Mouse (Mus musculus): ENCODE data around the gene Pigg. TPM values are rescaled to one million over a fixed set of nuclear protein-coding genes. Genes with fewer than 3 reads are reported as not detected.
A peak's percentile ranks its signal among the peaks of the same experiment; 100 is the strongest.
"Not testable (repeated sequence)": the region's sequence is repeated elsewhere in the genome, so short reads cannot be mapped to it uniquely, and the experiment has no call there.

The Pigg gene
- polyA plus RNA-seq (2014; fragmentation: Nextera tagmentation; extraction: Ambion mirVana) = 2.7 and 3.2 TPM in 2 replicates

GRCm38 (mm10) chr5:108312224-108313064, at the start of gene Pigg:
TSS of gene Pigg (plus strand) at chr5:108312609.
- WGBS = under 1% methylated on average over 57 of the region's 57 CpGs
- H3K36me3 ChIP-seq (ENCODE audit: control insufficient read depth, insufficient read depth, low read length) = no peaks in the 10 kb centered on the region
- peak; percentile 93 for DNase-seq (ENCODE audit: low spot score)
- peak within 1 kb of the TSS; percentile 65 for H3K4me2 ChIP-seq (replicated peaks; ENCODE audit: low read depth, low read length)
- peak; percentile 99 for ATAC-seq (ENCODE audit: low FRiP score)
- no peaks in the 10 kb centered on the region for H3K9me3 ChIP-seq (ENCODE audit: control insufficient read depth, low read length)
- H3K9ac ChIP-seq (ENCODE audit: low read depth, low read length) = peak within 1 kb of the TSS; percentile 78
- H3K27ac ChIP-seq (ENCODE audit: low read depth, low read length) = peak within 1 kb of the TSS; percentile 55
- peak within 1 kb of the TSS; percentile 75 for H3K4me3 ChIP-seq (ENCODE audit: low read depth, low read length)
- H3K4me1 ChIP-seq (replicated peaks; ENCODE audit: control insufficient read depth, insufficient read depth, low read length) = peaks cover 3% of the 10 kb centered on the region
- H3K27me3 ChIP-seq (ENCODE audit: control insufficient read depth, insufficient read depth, low read length) = no peaks in the 10 kb centered on the region

GRCm38 (mm10) chr5:108262722-108263121, 49.7 kb upstream of the Pigg start:
- Histone ChIP-seq H3K9ac (ENCODE audit: low read depth, low read length) (no peak overlapping the region), H3K4me2 (replicated peaks; ENCODE audit: low read depth, low read length) (no peak overlapping the region), H3K4me1 (replicated peaks; ENCODE audit: control insufficient read depth, insufficient read depth, low read length) (no peaks in the 10 kb centered on the region), H3K36me3 (ENCODE audit: control insufficient read depth, insufficient read depth, low read length) (no peaks in the 10 kb centered on the region), H3K27ac (ENCODE audit: low read depth, low read length) (no peak overlapping the region), H3K9me3 (ENCODE audit: control insufficient read depth, low read length) (no peaks in the 10 kb centered on the region), H3K27me3 (ENCODE audit: control insufficient read depth, insufficient read depth, low read length) (no peaks in the 10 kb centered on the region), H3K4me3 (ENCODE audit: low read depth, low read length) (no peak overlapping the region)
- WGBS = 52% methylated on average over 4 of the region's 4 CpGs
- ATAC-seq (ENCODE audit: low FRiP score) = 0 out of 2 replicates have a peak, but pooled peaks have one; percentile 22
- DNase-seq (ENCODE audit: low spot score) = no peak

DNA sequence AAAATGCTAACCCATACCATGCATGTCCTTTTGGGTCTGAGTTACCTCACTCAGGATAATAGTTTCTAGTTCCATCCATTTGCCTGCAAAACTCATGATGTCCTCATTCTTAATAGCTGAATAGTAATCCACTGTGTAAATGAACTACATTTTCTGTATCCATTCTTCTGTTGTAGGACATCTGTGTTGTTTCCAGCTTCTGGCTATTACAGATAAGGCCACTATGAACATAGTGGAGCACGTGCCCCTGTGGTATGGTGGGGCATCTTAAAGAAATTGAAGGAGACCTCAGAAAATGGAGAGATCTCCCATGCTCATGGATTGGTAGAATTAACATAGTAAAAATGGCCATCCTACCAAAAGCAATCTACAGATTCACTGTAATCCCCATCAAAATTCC, 48.6 kb upstream of the Pigg start:
- H3K4me1 ChIP-seq (replicated peaks; ENCODE audit: control insufficient read depth, insufficient read depth, low read length); H3K4me3 ChIP-seq (ENCODE audit: low read depth, low read length); DNase-seq (ENCODE audit: low spot score); H3K36me3 ChIP-seq (ENCODE audit: control insufficient read depth, insufficient read depth, low read length); H3K9me3 ChIP-seq (ENCODE audit: control insufficient read depth, low read length); ATAC-seq (ENCODE audit: low FRiP score); H3K27me3 ChIP-seq (ENCODE audit: control insufficient read depth, insufficient read depth, low read length); H3K4me2 ChIP-seq (replicated peaks; ENCODE audit: low read depth, low read length); H3K27ac ChIP-seq (ENCODE audit: low read depth, low read length); H3K9ac ChIP-seq (ENCODE audit: low read depth, low read length): not testable (repeated sequence)
- WGBS = 86% methylated on average over 1 of the region's 1 CpGs

- H3K9me3 ChIP-seq (ENCODE audit: control insufficient read depth, low read length) = no peaks in the 10 kb centered on the region
- ATAC-seq (ENCODE audit: low FRiP score) (no peak), DNase-seq (ENCODE audit: low spot score) (no peak)
- no peaks in the 10 kb centered on the region for H3K27me3 ChIP-seq (ENCODE audit: control insufficient read depth, insufficient read depth, low read length)
- H3K36me3 ChIP-seq (ENCODE audit: control insufficient read depth, insufficient read depth, low read length) = no peaks in the 10 kb centered on the region
- H3K27ac ChIP-seq (ENCODE audit: low read depth, low read length) = no peak overlapping the region
- H3K4me3 ChIP-seq (ENCODE audit: low read depth, low read length) = no peak overlapping the region
- no peak overlapping the region for H3K4me2 ChIP-seq (replicated peaks; ENCODE audit: low read depth, low read length)
- H3K4me1 ChIP-seq (replicated peaks; ENCODE audit: control insufficient read depth, insufficient read depth, low read length) = no peaks in the 10 kb centered on the region; the same call in 1 of the 2 replicates
- H3K9ac ChIP-seq (ENCODE audit: low read depth, low read length) = no peak overlapping the region
These were observed 45.4 kb upstream of the Pigg start for GRCm38 (mm10) chr5:108266990-108267389.

GRCm38 (mm10) chr5:108268127-108269062, 44.0 kb upstream of the Pigg start, which contains the start of gene Dr1:
TSS of gene Dr1 (plus strand) at chr5:108268897.
- peak; percentile 98 for ATAC-seq (ENCODE audit: low FRiP score)
- peak within 1 kb of the TSS; percentile 93 for H3K4me2 ChIP-seq (replicated peaks; ENCODE audit: low read depth, low read length)
- no peaks in the 10 kb centered on the region; the same call in 1 of the 2 replicates for H3K4me1 ChIP-seq (replicated peaks; ENCODE audit: control insufficient read depth, insufficient read depth, low read length)
- WGBS = 4% methylated on average over 50 of the region's 55 CpGs
- peak within 1 kb of the TSS; percentile 88 for H3K27ac ChIP-seq (ENCODE audit: low read depth, low read length)
- H3K36me3 ChIP-seq (ENCODE audit: control insufficient read depth, insufficient read depth, low read length) = no peaks in the 10 kb centered on the region
- peak within 1 kb of the TSS; percentile 96 for H3K9ac ChIP-seq (ENCODE audit: low read depth, low read length)
- peak; percentile 92 for DNase-seq (ENCODE audit: low spot score)
- H3K9me3 ChIP-seq (ENCODE audit: control insufficient read depth, low read length) = no peaks in the 10 kb centered on the region
- no peaks in the 10 kb centered on the region for H3K27me3 ChIP-seq (ENCODE audit: control insufficient read depth, insufficient read depth, low read length)
- H3K4me3 ChIP-seq (ENCODE audit: low read depth, low read length) = peak within 1 kb of the TSS; percentile 95

- peak overlapping the region; percentile 93 for H3K4me2 ChIP-seq (replicated peaks; ENCODE audit: low read depth, low read length)
- no peaks in the 10 kb centered on the region for H3K9me3 ChIP-seq (ENCODE audit: control insufficient read depth, low read length)
- ATAC-seq (ENCODE audit: low FRiP score) (peak; percentile 78), DNase-seq (ENCODE audit: low spot score) (no peak)
- no peaks in the 10 kb centered on the region for H3K27me3 ChIP-seq (ENCODE audit: control insufficient read depth, insufficient read depth, low read length)
- H3K4me3 ChIP-seq (ENCODE audit: low read depth, low read length) = peak overlapping the region; percentile 95
- no peaks in the 10 kb centered on the region for H3K36me3 ChIP-seq (ENCODE audit: control insufficient read depth, insufficient read depth, low read length)
- H3K4me1 ChIP-seq (replicated peaks; ENCODE audit: control insufficient read depth, insufficient read depth, low read length) = no peaks in the 10 kb centered on the region; the same call in 1 of the 2 replicates
- H3K9ac ChIP-seq (ENCODE audit: low read depth, low read length) = peak overlapping the region; percentile 96
- peak overlapping the region; percentile 88 for H3K27ac ChIP-seq (ENCODE audit: low read depth, low read length)
- under 1% methylated on average over 38 of the region's 44 CpGs for WGBS
These were observed 43.2 kb upstream of the Pigg start for GRCm38 (mm10) chr5:108269063-108269810.

DNA sequence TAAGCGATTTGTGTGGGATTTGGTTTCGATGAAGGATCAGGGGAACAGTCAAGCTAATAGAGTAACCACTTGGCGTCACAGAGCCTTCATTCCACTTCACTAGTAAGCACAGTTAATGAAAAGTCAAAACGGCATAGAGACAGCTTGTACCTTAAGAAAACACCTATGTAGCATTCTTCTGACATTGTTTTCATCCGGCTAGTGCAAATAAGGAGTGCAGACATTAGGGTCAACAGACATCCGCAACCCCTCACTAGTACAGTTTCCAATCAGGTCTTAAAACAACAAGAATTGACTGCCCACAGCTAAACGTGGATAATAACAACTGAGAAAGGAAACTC, 42.6 kb upstream of the Pigg start:
- Histone ChIP-seq H3K9ac (ENCODE audit: low read depth, low read length) (peak overlapping the region; percentile 96), H3K9me3 (ENCODE audit: control insufficient read depth, low read length) (no peaks in the 10 kb centered on the region), H3K36me3 (ENCODE audit: control insufficient read depth, insufficient read depth, low read length) (no peaks in the 10 kb centered on the region), H3K4me1 (replicated peaks; ENCODE audit: control insufficient read depth, insufficient read depth, low read length) (no peaks in the 10 kb centered on the region; the same call in 1 of the 2 replicates), H3K4me2 (replicated peaks; ENCODE audit: low read depth, low read length) (peak overlapping the region; percentile 93), H3K27me3 (ENCODE audit: control insufficient read depth, insufficient read depth, low read length) (no peaks in the 10 kb centered on the region), H3K27ac (ENCODE audit: low read depth, low read length) (no peak overlapping the region), H3K4me3 (ENCODE audit: low read depth, low read length) (peak overlapping the region; percentile 95)
- WGBS = 25% methylated on average over 7 of the region's 7 CpGs
- no peak for ATAC-seq (ENCODE audit: low FRiP score)
- no peak for DNase-seq (ENCODE audit: low spot score)

DNA sequence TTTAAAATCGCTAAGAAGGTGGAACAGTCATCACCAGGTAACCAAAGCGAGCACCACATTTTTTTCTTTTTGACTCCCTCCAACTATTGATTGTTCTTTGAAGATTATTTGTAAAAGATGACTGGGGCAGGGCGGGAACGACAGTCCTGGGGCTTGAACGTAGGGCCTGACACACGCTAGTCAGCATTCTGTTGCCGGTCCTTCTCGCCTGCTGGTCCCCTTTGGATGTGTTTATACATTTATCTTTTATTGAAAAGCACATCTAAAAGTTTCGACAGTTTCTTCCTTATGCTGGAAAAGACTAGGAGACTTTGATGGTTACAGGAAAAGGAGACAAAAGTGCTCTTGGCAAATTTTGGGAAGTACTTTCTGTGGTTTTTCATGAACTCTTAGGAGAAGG, 42.0 kb upstream of the Pigg start:
- ATAC-seq (ENCODE audit: low FRiP score) = no peak
- Histone ChIP-seq H3K27me3 (ENCODE audit: control insufficient read depth, insufficient read depth, low read length) (no peaks in the 10 kb centered on the region), H3K4me2 (replicated peaks; ENCODE audit: low read depth, low read length) (peak overlapping the region; percentile 93), H3K9me3 (ENCODE audit: control insufficient read depth, low read length) (no peaks in the 10 kb centered on the region), H3K36me3 (ENCODE audit: control insufficient read depth, insufficient read depth, low read length) (no peaks in the 10 kb centered on the region), H3K9ac (ENCODE audit: low read depth, low read length) (no peak overlapping the region; the same call in 1 of the 2 replicates), H3K27ac (ENCODE audit: low read depth, low read length) (no peak overlapping the region), H3K4me1 (replicated peaks; ENCODE audit: control insufficient read depth, insufficient read depth, low read length) (no peaks in the 10 kb centered on the region; the same call in 1 of the 2 replicates), H3K4me3 (ENCODE audit: low read depth, low read length) (peak overlapping the region; percentile 95)
- no peak for DNase-seq (ENCODE audit: low spot score)
- 58% methylated on average over 9 of the region's 9 CpGs for WGBS

All from hindbrain, embryonic 11.5 days (tissue).